28 mouse cellular contexts compared by ENCODE assay signal in genomic region chr11:32994391-32994790, GRCm38 (mm10).
A peak's percentile ranks its signal among the peaks of the same experiment; 100 is the strongest.
DNase-seq lines count a peak whose midpoint lies in the region; ATAC-seq and TF ChIP-seq lines count a peak whose summit lies in the region.
"Had no signal": no experiment of that assay in that cellular context is flagged by ENCODE, and none has a peak within 500 bp of the region (broad histone marks: within the 10 kb centered on the region; RNA-seq: fewer than 3 reads in every experiment).

No protein-coding gene starts in this region.

- no peak overlapping the region for H3K4me3 ChIP-seq in heart, embryonic 12.5 days
- H3K4me3 ChIP-seq in heart, postnatal 0 days (ENCODE audit: low read depth, low read length) = no peak overlapping the region
- H3K4me3 ChIP-seq: embryonic facial prominence, embryonic 13.5 days; forebrain, embryonic 10.5 days; forebrain, embryonic 15.5 days; hindbrain, embryonic 13.5 days; lung, embryonic 15.5 days; megakaryocyte, embryonic 14.5 days; midbrain, embryonic 13.5 days; neural tube, embryonic 13.5 days; stomach, embryonic 15.5 days had no signal

- no peak for TF ChIP-seq CTCF in heart, postnatal 0 days (IDR thresholded peaks at IDR 0.05; ENCODE audit: low read depth)

- H3K4me2 ChIP-seq in heart, embryonic 12.5 days = no peak overlapping the region
- no peak overlapping the region for H3K4me2 ChIP-seq in heart, postnatal 0 days (ENCODE audit: low read depth, low read length)
- H3K4me2 ChIP-seq: embryonic facial prominence, embryonic 13.5 days; forebrain, embryonic 15.5 days; hindbrain, embryonic 13.5 days; liver, embryonic 11.5 days; lung, embryonic 15.5 days; midbrain, embryonic 13.5 days; neural tube, embryonic 13.5 days; stomach, embryonic 15.5 days had no signal

- no peak for ATAC-seq in heart, embryonic 12.5 days (ENCODE audit: insufficient number of reproducible peaks, low FRiP score)
- 0 out of 2 replicates have a peak, but pooled peaks have one; percentile 17 for ATAC-seq in heart, postnatal 0 days (ENCODE audit: insufficient read depth, low read depth)
- ATAC-seq: CD4-positive, CD25-positive, alpha-beta regulatory T cell, adult 4 months; forebrain, embryonic 15.5 days; intestine, postnatal 0 days; midbrain, embryonic 13.5 days had no signal

- no peaks in the 10 kb centered on the region for H3K27me3 ChIP-seq in heart, embryonic 12.5 days (replicated peaks)
- no peaks in the 10 kb centered on the region for H3K27me3 ChIP-seq in heart, postnatal 0 days (ENCODE audit: control insufficient read depth, insufficient read depth, low read length)
- H3K27me3 ChIP-seq: forebrain, embryonic 15.5 days; lung, embryonic 15.5 days; megakaryocyte, embryonic 14.5 days; midbrain, embryonic 13.5 days; neural tube, embryonic 13.5 days; stomach, embryonic 15.5 days had no signal

- no peaks in the 10 kb centered on the region for H3K9me3 ChIP-seq in heart, embryonic 12.5 days (replicated peaks)
- H3K9me3 ChIP-seq in heart, postnatal 0 days (replicated peaks; ENCODE audit: control insufficient read depth, low read length) = no peaks in the 10 kb centered on the region
- H3K9me3 ChIP-seq: embryonic facial prominence, embryonic 13.5 days; forebrain, embryonic 10.5 days; forebrain, embryonic 15.5 days; hindbrain, embryonic 13.5 days; lung, embryonic 15.5 days; midbrain, embryonic 13.5 days; neural tube, embryonic 13.5 days; stomach, embryonic 15.5 days had no signal

- no peak overlapping the region for H3K27ac ChIP-seq in heart, embryonic 12.5 days (ENCODE audit: poor library complexity, severe bottlenecking)
- no peak overlapping the region for H3K27ac ChIP-seq in heart, postnatal 0 days (ENCODE audit: low read depth)
- H3K27ac ChIP-seq: embryonic facial prominence, embryonic 13.5 days; forebrain, embryonic 10.5 days; forebrain, embryonic 15.5 days; hindbrain, embryonic 13.5 days; lung, embryonic 15.5 days; midbrain, embryonic 13.5 days; neural tube, embryonic 13.5 days; stomach, embryonic 15.5 days had no signal

- TF ChIP-seq EP300 in heart, postnatal 0 days (IDR thresholded peaks at IDR 0.05; ENCODE audit: low read depth) = no peak

- DNase-seq in heart, adult 18-20 months = peak; percentile 37 to 72
- peak; percentile 69 for DNase-seq in gastrocnemius, postnatal 25 days
- DNase-seq in heart, postnatal 0 days (ENCODE audit: low spot score) = no peak
- peak; percentile 43 for DNase-seq in heart, postnatal 4 days
- DNase-seq in cerebellum, postnatal 14 days = no peak
- no peak for DNase-seq in testis, postnatal 14 days (ENCODE audit: low spot score)
- DNase-seq: adrenal gland, postnatal 25 days; cerebellum, adult 11-12 months; cerebellum, adult 9-11 months; kidney, adult 9 months; kidney, postnatal 14 days; layer of hippocampus, adult 9-11 months; lung, postnatal 4 days; thymus, adult 18-20 months; thymus, postnatal 25 days had no signal

- no peaks in the 10 kb centered on the region for H3K36me3 ChIP-seq in heart, embryonic 12.5 days
- no peaks in the 10 kb centered on the region for H3K36me3 ChIP-seq in heart, postnatal 0 days (replicated peaks; ENCODE audit: control insufficient read depth, insufficient read depth, low read length)
- H3K36me3 ChIP-seq: embryonic facial prominence, embryonic 13.5 days; forebrain, embryonic 10.5 days; forebrain, embryonic 15.5 days; hindbrain, embryonic 13.5 days; lung, embryonic 15.5 days; midbrain, embryonic 13.5 days; neural tube, embryonic 13.5 days; stomach, embryonic 15.5 days had no signal

- no peak overlapping the region for H3K9ac ChIP-seq in heart, embryonic 12.5 days
- H3K9ac ChIP-seq in heart, postnatal 0 days (replicated peaks; ENCODE audit: low read depth, low read length) = no peak overlapping the region
- H3K9ac ChIP-seq: embryonic facial prominence, embryonic 13.5 days; forebrain, embryonic 15.5 days; hindbrain, embryonic 13.5 days; lung, embryonic 15.5 days; midbrain, embryonic 13.5 days; neural tube, embryonic 13.5 days; stomach, embryonic 15.5 days had no signal

- WGBS in heart, embryonic 12.5 days = 60% methylated on average over 4 of the region's 4 CpGs
- WGBS in heart, postnatal 0 days = 53% methylated on average over 4 of the region's 4 CpGs

- H3K4me1 ChIP-seq in heart, embryonic 12.5 days (replicated peaks) = no peaks in the 10 kb centered on the region
- H3K4me1 ChIP-seq in heart, postnatal 0 days (ENCODE audit: control insufficient read depth, insufficient read depth) = no peaks in the 10 kb centered on the region
- H3K4me1 ChIP-seq: embryonic facial prominence, embryonic 13.5 days; forebrain, embryonic 10.5 days; hindbrain, embryonic 13.5 days; lung, embryonic 15.5 days; megakaryocyte, embryonic 14.5 days; midbrain, embryonic 13.5 days; neural tube, embryonic 13.5 days; stomach, embryonic 15.5 days had no signal

Comparison
In these comparisons a context has a peak if more than half of its experiments do, and no peak if none do; other contexts are left out.
1. DNase-seq: peak in heart, adult 18-20 months (2 of 2), gastrocnemius, postnatal 25 days (single experiment) and heart, postnatal 4 days (single experiment); none in heart, postnatal 0 days (single experiment), cerebellum, postnatal 14 days (0 of 2) and testis, postnatal 14 days (single experiment).